Mouse (Mus musculus) hindbrain, embryonic 13.5 days (tissue): ENCODE results near the gene Ppp1r3g. TPM values are rescaled to one million over a fixed set of nuclear protein-coding genes. Genes with fewer than 3 reads are reported as not detected.

Experiments
- ATAC-seq: fragments of 200-750 bp; cut with Nextera tagmentation; 2 replicates; pipeline ENCODE4 v1.8.0; 2017; ENCODE audit warnings: moderate TSS enrichment; ENCODE audit not compliant: low FRiP score
- H3K27ac ChIP-seq: fragments of 300-500 bp; sonication (generic); 2 replicates; pipeline ENCODE4 v1.5.1; 2015; ENCODE audit warnings: inconsistent platforms, mild to moderate bottlenecking, moderate library complexity
- H3K27me3 ChIP-seq: fragments of 300-500 bp; sonication (generic); 2 replicates; pipeline ENCODE4 v1.6.1; 2015; ENCODE audit warnings: mild to moderate bottlenecking, inconsistent platforms
- H3K36me3 ChIP-seq: fragments of 300-500 bp; sonication (generic); 2 replicates; pipeline ENCODE4 v1.6.1; 2015; ENCODE audit warnings: mild to moderate bottlenecking, inconsistent platforms
- H3K4me1 ChIP-seq: fragments of 300-500 bp; sonication (generic); replicated peaks from 2 replicates; pipeline ENCODE4 v1.6.1; 2015; ENCODE audit warnings: inconsistent platforms
- H3K4me2 ChIP-seq: fragments of 300-500 bp; sonication (generic); 2 replicates; pipeline ENCODE4 v1.6.1; 2015; ENCODE audit warnings: inconsistent platforms, mild to moderate bottlenecking, moderate library complexity
- H3K4me3 ChIP-seq: fragments of 300-500 bp; sonication (generic); 2 replicates; pipeline ENCODE4 v1.5.1; 2015; ENCODE audit warnings: mild to moderate bottlenecking, inconsistent platforms
- H3K9ac ChIP-seq: fragments of 300-500 bp; sonication (generic); 2 replicates; pipeline ENCODE4 v1.6.1; 2015; ENCODE audit warnings: mild to moderate bottlenecking, inconsistent platforms
- H3K9me3 ChIP-seq: fragments of 300-500 bp; sonication (generic); 2 replicates; pipeline ENCODE4 v1.6.1; 2016; ENCODE audit warnings: inconsistent platforms
- WGBS: fragments of 180-500 bp; shearing (Covaris S2); methylation state at CpG from one replicate; pipeline ENCODE4 v1.1.7; 2015; 5-methylcytosine and 5-hydroxymethylcytosine counted together
- polyA plus RNA-seq: library from polyadenylated mRNA; unstranded; fragments of >200 nt; fragmentation: Nextera tagmentation; extraction: Ambion mirVana; gene quantifications from 2 replicates; pipeline ENCODE4 v1.2.1, GENCODE M21; 2015

The Ppp1r3g gene
- polyA plus RNA-seq, 1 experiment from 2014 or later: 0.40 TPM

- no peak for ATAC-seq
- no peak overlapping the region for H3K27ac ChIP-seq
- no peaks in the 10 kb centered on the region for H3K9me3 ChIP-seq
- no peak overlapping the region for H3K4me3 ChIP-seq
- H3K9ac ChIP-seq: no peak overlapping the region
- H3K27me3 ChIP-seq: no peaks in the 10 kb centered on the region
- peaks cover 4% of the 10 kb centered on the region; the same call in 1 of the 2 replicates for H3K36me3 ChIP-seq
- WGBS: 92% methylated on average over 4 of the region's 4 CpGs
- H3K4me2 ChIP-seq: no peak overlapping the region
- no peaks in the 10 kb centered on the region for H3K4me1 ChIP-seq
Measured at GRCm38 (mm10) chr13:35997606-35998005, 39.0 kb downstream of the Ppp1r3g start.

GRCm38 (mm10) chr13:36000798-36001197 is 42.2 kb downstream of the Ppp1r3g start:
- WGBS: 93% methylated on average over 1 of the region's 1 CpGs
- no peak overlapping the region for H3K9ac ChIP-seq
- no peak overlapping the region for H3K4me3 ChIP-seq
- no peaks in the 10 kb centered on the region for H3K9me3 ChIP-seq
- no peak for ATAC-seq
- no peaks in the 10 kb centered on the region for H3K27me3 ChIP-seq
- peaks cover 4% of the 10 kb centered on the region; the same call in 1 of the 2 replicates for H3K36me3 ChIP-seq
- no peaks in the 10 kb centered on the region for H3K4me1 ChIP-seq
- no peak overlapping the region for H3K4me2 ChIP-seq
- H3K27ac ChIP-seq: no peak overlapping the region

- H3K36me3 ChIP-seq: no peaks in the 10 kb centered on the region
- H3K4me1 ChIP-seq: no peaks in the 10 kb centered on the region
- H3K9ac ChIP-seq: no peak overlapping the region
- no peak overlapping the region for H3K4me2 ChIP-seq
- no peaks in the 10 kb centered on the region for H3K27me3 ChIP-seq
- no peak overlapping the region for H3K27ac ChIP-seq
- WGBS: 72% methylated on average over 2 of the region's 2 CpGs
- ATAC-seq: no peak
- no peak overlapping the region for H3K4me3 ChIP-seq
- H3K9me3 ChIP-seq: no peaks in the 10 kb centered on the region
Measured at GRCm38 (mm10) chr13:36009981-36010380, 51.3 kb downstream of the Ppp1r3g start.

GRCm38 (mm10) chr13:36015636-36016035 is 57.0 kb downstream of the Ppp1r3g start:
- Histone ChIP-seq H3K9me3 (no peaks in the 10 kb centered on the region), H3K4me1 (peaks cover 18% of the 10 kb centered on the region), H3K27me3 (no peaks in the 10 kb centered on the region), H3K36me3 (no peaks in the 10 kb centered on the region), H3K27ac (no peak overlapping the region), H3K4me2 (no peak overlapping the region), H3K4me3 (no peak overlapping the region), H3K9ac (no peak overlapping the region)
- ATAC-seq: no peak
- WGBS: 72% methylated on average over 3 of the region's 3 CpGs

GRCm38 (mm10) chr13:36018017-36018416 is 59.4 kb downstream of the Ppp1r3g start:
- Histone ChIP-seq H3K9me3 (no peaks in the 10 kb centered on the region), H3K4me3 (no peak overlapping the region), H3K4me1 (peaks cover 27% of the 10 kb centered on the region), H3K9ac (no peak overlapping the region), H3K27me3 (no peaks in the 10 kb centered on the region), H3K27ac (no peak overlapping the region), H3K4me2 (no peak overlapping the region), H3K36me3 (no peaks in the 10 kb centered on the region)
- 86% methylated on average over 2 of the region's 2 CpGs for WGBS
- no peak for ATAC-seq

GRCm38 (mm10) chr13:36019309-36020274 is 61.0 kb downstream of the Ppp1r3g start:
- Histone ChIP-seq H3K9ac (peak overlapping the region; percentile 40; the same call in 1 of the 2 replicates), H3K27ac (peak overlapping the region; percentile 87), H3K4me3 (no peak overlapping the region), H3K27me3 (no peaks in the 10 kb centered on the region), H3K4me2 (no peak overlapping the region), H3K4me1 (peaks cover 27% of the 10 kb centered on the region), H3K36me3 (no peaks in the 10 kb centered on the region), H3K9me3 (no peaks in the 10 kb centered on the region)
- peak; percentile 86 for ATAC-seq
- WGBS: 36% methylated on average over 10 of the region's 10 CpGs

Other genes with a start within 250 kb of the Ppp1r3g start
- 8.4 and 9.9 TPM in 2 replicates for gene Rpp40, start 52.5 kb upstream of the Ppp1r3g start, polyA plus RNA-seq
- gene Fars2, start 158.6 kb downstream of the Ppp1r3g start, polyA plus RNA-seq: 28.0 and 33.5 TPM in 2 replicates
- 33.6 and 35.7 TPM in 2 replicates for gene Lyrm4, start 158.7 kb downstream of the Ppp1r3g start, polyA plus RNA-seq